Mouse (Mus musculus) layer of hippocampus, adult 11-12 months (tissue): ENCODE measurements around the gene Emilin2.

Experiments used
- DNase-seq: peaks from one replicate; pipeline ENCODE4 v3.0.0; 2022; ENCODE audit warnings: low spot score

Emilin2 gene

DNA sequence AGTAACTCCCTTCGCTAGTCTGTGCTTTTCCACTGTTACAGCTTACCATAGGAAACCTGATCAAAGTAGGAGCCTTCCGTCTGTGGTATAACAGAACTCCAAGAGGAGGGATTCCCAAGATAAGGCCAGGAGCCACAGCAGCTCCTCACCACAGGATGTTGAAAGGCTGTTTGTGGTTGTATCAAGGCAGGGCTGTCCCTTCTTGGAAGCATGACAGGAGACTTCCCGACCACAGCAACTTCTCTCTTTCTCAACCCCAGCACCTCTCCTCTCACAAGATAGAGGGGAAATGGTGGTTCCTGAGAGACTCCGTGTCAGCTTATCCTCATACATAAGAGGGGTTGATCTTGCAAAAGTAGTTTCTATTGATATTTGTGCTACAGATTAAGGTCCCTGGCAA, 47.0 kb downstream of the Emilin2 start:
- no peak for DNase-seq

- no peak for DNase-seq
These were observed 48.6 kb downstream of the Emilin2 start for GRCm38 (mm10) chr17:71263136-71263535.

DNA sequence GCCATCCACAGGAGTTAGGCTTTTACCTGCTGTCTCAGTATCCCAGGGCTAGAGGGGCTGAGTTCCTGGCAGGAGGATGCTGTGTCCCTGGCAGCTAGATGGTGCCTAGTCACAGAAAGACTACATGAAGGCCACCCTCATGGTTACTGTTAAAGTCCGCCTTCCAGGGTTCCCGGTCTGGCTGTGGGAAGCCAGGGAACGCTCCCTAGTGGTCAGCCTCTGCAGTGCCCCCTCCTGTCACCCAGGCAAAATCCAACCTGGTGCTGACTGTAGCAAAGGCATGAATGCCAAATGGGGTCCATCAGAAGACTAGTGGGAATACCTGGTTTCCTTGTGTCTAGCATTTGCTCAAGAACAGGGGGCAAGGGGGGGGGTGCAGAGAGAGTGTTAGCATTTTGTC, 51.1 kb downstream of the Emilin2 start:
- no peak for DNase-seq

GRCm38 (mm10) chr17:71259727-71260126, 52.1 kb downstream of the Emilin2 start:
- DNase-seq, result no peak

GRCm38 (mm10) chr17:71256806-71257536, 54.8 kb downstream of the Emilin2 start:
- no peak for DNase-seq

DNA sequence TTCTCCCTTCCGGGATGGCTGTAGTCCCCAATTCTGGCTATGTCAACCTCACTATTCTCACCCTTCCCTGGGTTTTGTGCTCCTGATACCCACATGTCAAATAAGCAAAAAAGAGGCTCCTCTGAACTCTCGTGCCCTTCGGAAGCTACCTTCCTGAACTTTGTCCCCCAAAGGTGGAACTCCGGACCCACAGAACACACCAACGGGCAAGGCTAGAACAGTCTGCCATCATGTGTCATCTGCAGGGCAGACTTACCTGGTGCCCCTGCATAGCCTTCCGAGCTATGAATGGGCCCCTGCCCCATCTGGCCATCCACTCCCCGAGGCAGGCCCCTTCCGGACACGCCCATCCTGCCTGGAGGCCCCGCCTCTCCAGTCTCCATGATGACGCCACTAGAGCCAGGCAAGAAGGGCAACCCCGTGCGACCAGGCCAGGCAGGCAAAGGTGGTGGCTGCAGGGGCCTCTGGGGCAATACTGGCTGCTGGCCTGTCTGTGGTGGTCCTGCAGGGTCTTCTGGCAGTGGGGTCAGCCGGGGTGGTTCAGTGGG, 55.6 kb downstream of the Emilin2 start:
- no peak for DNase-seq

DNA sequence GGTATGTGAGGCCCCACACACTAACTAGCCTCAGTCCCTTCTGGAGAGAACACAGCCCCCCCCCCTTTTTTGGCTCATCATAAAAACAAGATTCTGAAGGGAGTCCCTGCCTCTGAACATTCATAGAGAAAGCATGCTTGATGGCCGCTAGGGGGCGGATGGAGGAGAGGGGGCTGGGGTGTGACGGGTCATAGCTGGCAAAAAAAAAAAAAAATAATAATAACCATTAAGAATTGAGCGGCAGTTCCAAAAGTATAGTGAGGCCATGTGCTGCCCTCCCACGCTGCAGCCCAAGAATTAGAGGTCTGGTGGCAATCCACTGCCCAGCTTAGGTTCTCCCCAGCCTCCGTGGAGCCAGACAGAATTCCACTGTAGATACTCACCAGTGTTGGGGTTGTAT, 57.0 kb downstream of the Emilin2 start:
- no peak for DNase-seq

GRCm38 (mm10) chr17:71254106-71254505, 57.7 kb downstream of the Emilin2 start:
- DNase-seq, result no peak

DNA sequence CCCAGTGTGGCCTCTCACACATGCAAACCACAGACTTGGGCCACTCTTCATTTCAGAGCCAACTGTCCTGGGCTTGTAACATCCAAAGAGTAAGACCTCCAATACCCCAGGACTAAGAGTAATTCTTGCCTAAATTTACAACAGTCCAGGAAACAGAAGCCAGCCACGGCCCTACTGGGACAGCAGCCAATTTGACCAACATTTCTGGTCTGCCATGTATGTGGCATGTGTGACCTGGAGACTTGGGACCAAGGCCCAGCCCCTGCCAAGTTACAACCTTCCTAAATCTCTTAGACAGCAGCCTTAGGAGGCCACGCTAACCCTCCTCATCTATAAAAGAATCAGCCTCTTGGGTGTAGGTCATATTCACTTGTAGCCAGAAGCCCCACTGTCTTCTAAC, 58.4 kb downstream of the Emilin2 start:
- no peak for DNase-seq

DNA sequence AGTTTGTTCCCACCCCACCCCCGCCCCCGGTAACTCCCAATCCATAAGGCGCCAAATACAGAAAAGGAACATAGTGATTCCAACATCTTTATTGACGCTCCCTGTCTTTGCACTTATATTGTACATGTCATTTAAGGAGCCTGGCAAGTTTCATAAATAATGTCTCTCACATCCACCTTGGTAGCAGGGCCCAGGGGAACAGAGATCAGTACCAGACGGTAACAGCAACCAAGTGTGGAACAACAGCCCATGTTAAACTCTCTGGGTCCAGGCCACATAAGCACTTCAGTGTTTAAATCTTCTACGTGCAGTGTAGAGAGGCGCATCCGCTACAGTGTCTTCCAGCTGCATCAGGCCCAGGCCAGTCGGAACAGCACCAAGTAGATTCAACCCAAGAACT, 59.7 kb downstream of the Emilin2 start:
- no peak for DNase-seq

GRCm38 (mm10) chr17:71251601-71252001, 60.2 kb downstream of the Emilin2 start:
- DNase-seq, result no peak

DNA sequence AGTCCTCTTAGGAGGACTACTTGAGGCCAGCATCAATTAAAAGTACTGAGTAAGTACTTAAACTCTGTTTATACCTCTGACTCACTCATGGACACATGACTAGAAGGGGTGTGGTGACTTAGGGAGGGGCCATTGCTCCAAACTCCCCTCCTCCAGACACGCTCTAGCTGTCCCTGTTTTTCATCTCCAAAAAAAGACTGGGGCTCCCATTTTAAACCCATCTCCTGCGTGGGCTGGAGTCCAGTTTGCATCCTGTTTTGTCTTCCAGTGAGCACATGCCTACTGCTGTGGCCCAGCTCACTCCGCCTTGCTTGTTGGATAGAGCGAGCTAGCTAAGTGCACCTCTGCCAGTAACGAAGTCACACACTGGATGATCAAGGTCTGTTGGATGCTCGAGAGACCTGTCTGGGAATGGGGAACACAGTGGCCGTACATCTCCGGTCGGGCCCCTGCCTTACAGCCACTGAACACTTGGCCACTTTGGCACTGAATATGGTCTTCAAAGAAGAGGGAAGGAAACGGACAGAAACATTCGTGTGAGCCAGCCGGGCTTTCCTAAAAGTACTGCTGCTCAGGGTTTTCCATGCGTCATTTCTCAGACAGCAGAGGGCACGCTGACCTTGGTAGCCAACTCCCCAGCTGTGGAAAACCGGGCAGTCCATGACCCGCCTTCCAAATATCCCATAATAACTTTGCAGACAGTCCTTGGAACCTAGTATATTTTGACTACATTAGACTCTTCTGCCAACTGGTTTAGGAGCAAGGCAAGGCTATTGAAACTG, 60.8 kb downstream of the Emilin2 start:
- no peak for DNase-seq

- no peak for DNase-seq
These were observed 61.7 kb downstream of the Emilin2 start for GRCm38 (mm10) chr17:71250046-71250445.

- no peak for DNase-seq
These were observed 62.8 kb downstream of the Emilin2 start for GRCm38 (mm10) chr17:71248963-71249362.

GRCm38 (mm10) chr17:71246022-71246421, 65.8 kb downstream of the Emilin2 start:
- no peak for DNase-seq

GRCm38 (mm10) chr17:71245133-71245532, 66.6 kb downstream of the Emilin2 start:
- DNase-seq, result no peak

GRCm38 (mm10) chr17:71242666-71243065, 69.1 kb downstream of the Emilin2 start:
- no peak for DNase-seq

- no peak for DNase-seq
These were observed 71.0 kb downstream of the Emilin2 start for GRCm38 (mm10) chr17:71240811-71241210.

GRCm38 (mm10) chr17:71238494-71238893, 73.3 kb downstream of the Emilin2 start:
- DNase-seq, result no peak

- no peak for DNase-seq
These were observed 76.4 kb downstream of the Emilin2 start for GRCm38 (mm10) chr17:71235229-71235958.

GRCm38 (mm10) chr17:71234041-71234594, 77.7 kb downstream of the Emilin2 start:
- DNase-seq, result no peak

- no peak for DNase-seq
These were observed 78.6 kb downstream of the Emilin2 start for GRCm38 (mm10) chr17:71233210-71233609.
